Mouse (Mus musculus): ENCODE results near the gene Lypd6. TPM values are rescaled to one million over a fixed set of nuclear protein-coding genes. Genes with fewer than 3 reads are reported as not detected.

Gene Lypd6
- total and polyA plus RNA-seq, 3 experiments: not detected

- no peak overlapping the region for H3K27ac ChIP-seq (ENCODE audit: control insufficient read depth, low read depth, low read length)
- no peak for DNase-seq (ENCODE audit: low read depth, low spot score)
- no peaks in the 10 kb centered on the region for H3K36me3 ChIP-seq (ENCODE audit: control insufficient read depth in 1 of 2, insufficient read depth in 2 of 2, low read length in 2 of 2)
- no peaks in the 10 kb centered on the region for H3K4me1 ChIP-seq (ENCODE audit: control insufficient read depth in 1 of 2, insufficient read depth in 2 of 2, low read length in 2 of 2)
- TF ChIP-seq POLR2AphosphoS5 (IDR thresholded peaks at IDR 0.05; ENCODE audit: borderline replicate concordance, low read depth, low read length) (no peak), MXI1 (IDR thresholded peaks at IDR 0.05; ENCODE audit: low read depth, low read length) (no peak), USF2 (IDR thresholded peaks at IDR 0.05; ENCODE audit: borderline replicate concordance in 1 of 2, insufficient read depth in 1 of 2, low read depth in 1 of 2, low read length in 2 of 2) (no peak), RAD21 (IDR thresholded peaks at IDR 0.05; ENCODE audit: low read depth, low read length) (no peak), JUND (IDR thresholded peaks at IDR 0.05; ENCODE audit: low read depth, low read length) (no peak), ZKSCAN1 (IDR thresholded peaks at IDR 0.05; ENCODE audit: low read depth, low read length) (no peak), MEF2A (IDR thresholded peaks at IDR 0.05; ENCODE audit: extremely low read depth, insufficient replicate concordance, low read depth, low read length, poor library complexity, severe bottlenecking) (no peak), CHD1 (IDR thresholded peaks at IDR 0.05; ENCODE audit: low read depth, low read length) (no peak), BHLHE40 (IDR thresholded peaks at IDR 0.05; ENCODE audit: borderline replicate concordance, low read depth, low read length) (no peak), UBTF (IDR thresholded peaks at IDR 0.05; ENCODE audit: borderline replicate concordance, insufficient read depth, low read depth, low read length) (no peak), ZC3H11A (IDR thresholded peaks at IDR 0.05; ENCODE audit: low read depth, low read length) (no peak), MAX (IDR thresholded peaks at IDR 0.05; ENCODE audit: low read length) (no peak), TBP (IDR thresholded peaks at IDR 0.05; ENCODE audit: low read depth, low read length) (no peak), ZMIZ1 (IDR thresholded peaks at IDR 0.05; ENCODE audit: low read depth, low read length) (no peak), ELF1 (IDR thresholded peaks at IDR 0.05; ENCODE audit: low read depth, low read length) (no peak), RCOR1 (IDR thresholded peaks at IDR 0.05; ENCODE audit: low read depth, low read length) (no peak), KAT2A (conservative IDR thresholded peaks at IDR 0.05; ENCODE audit: low read depth, low read length) (no peak)
- H3K9ac ChIP-seq (ENCODE audit: control insufficient read depth, low read depth, low read length, poor library complexity, severe bottlenecking): no peak overlapping the region
- no peaks in the 10 kb centered on the region for H3K27me3 ChIP-seq (ENCODE audit: control insufficient read depth in 1 of 2, insufficient read depth in 2 of 2, low read length in 2 of 2)
- H3K4me3 ChIP-seq (ENCODE audit: control insufficient read depth in 1 of 2, insufficient read depth in 1 of 2, low read depth in 2 of 2, low read length in 2 of 2): no peak overlapping the region
- H3K79me2 ChIP-seq (ENCODE audit: control insufficient read depth, insufficient read depth, low read length, poor library complexity): no peaks in the 10 kb centered on the region
- no peaks in the 10 kb centered on the region for H3K9me3 ChIP-seq (replicated peaks; ENCODE audit: insufficient read depth, low read length)
Measured at GRCm38 (mm10) chr2:50025549-50025948, 40.7 kb upstream of the Lypd6 start.

- no peak for DNase-seq (ENCODE audit: low read depth, low spot score)
- Histone ChIP-seq H3K27me3 (ENCODE audit: control insufficient read depth in 1 of 2, insufficient read depth in 2 of 2, low read length in 2 of 2) (no peaks in the 10 kb centered on the region), H3K27ac (ENCODE audit: control insufficient read depth, low read depth, low read length) (no peak overlapping the region), H3K36me3 (ENCODE audit: control insufficient read depth in 1 of 2, insufficient read depth in 2 of 2, low read length in 2 of 2) (no peaks in the 10 kb centered on the region), H3K4me3 (ENCODE audit: control insufficient read depth in 1 of 2, insufficient read depth in 1 of 2, low read depth in 2 of 2, low read length in 2 of 2) (no peak overlapping the region), H3K9ac (ENCODE audit: control insufficient read depth, low read depth, low read length, poor library complexity, severe bottlenecking) (no peak overlapping the region), H3K4me1 (ENCODE audit: control insufficient read depth in 1 of 2, insufficient read depth in 2 of 2, low read length in 2 of 2) (no peaks in the 10 kb centered on the region), H3K9me3 (replicated peaks; ENCODE audit: insufficient read depth, low read length) (no peaks in the 10 kb centered on the region), H3K79me2 (ENCODE audit: control insufficient read depth, insufficient read depth, low read length, poor library complexity) (no peaks in the 10 kb centered on the region)
- TF ChIP-seq NRF1 (IDR thresholded peaks at IDR 0.05; ENCODE audit: insufficient read depth, low read depth, low read length, poor library complexity, severe bottlenecking) (no peak), TCF12 (IDR thresholded peaks at IDR 0.05; ENCODE audit: low read depth, low read length) (no peak), ZC3H11A (IDR thresholded peaks at IDR 0.05; ENCODE audit: low read depth, low read length) (no peak), MXI1 (IDR thresholded peaks at IDR 0.05; ENCODE audit: low read depth, low read length) (no peak), ELF1 (IDR thresholded peaks at IDR 0.05; ENCODE audit: low read depth, low read length) (no peak), TBP (IDR thresholded peaks at IDR 0.05; ENCODE audit: low read depth, low read length) (no peak), POLR2AphosphoS5 (IDR thresholded peaks at IDR 0.05; ENCODE audit: borderline replicate concordance, low read depth, low read length) (no peak), MEF2A (IDR thresholded peaks at IDR 0.05; ENCODE audit: extremely low read depth, insufficient replicate concordance, low read depth, low read length, poor library complexity, severe bottlenecking) (no peak), SIN3A (IDR thresholded peaks at IDR 0.05; ENCODE audit: low read length) (no peak), MAZ (IDR thresholded peaks at IDR 0.05; ENCODE audit: low read depth, low read length) (no peak), ZKSCAN1 (IDR thresholded peaks at IDR 0.05; ENCODE audit: low read depth, low read length) (no peak)
Measured at GRCm38 (mm10) chr2:50028930-50029329, 37.3 kb upstream of the Lypd6 start.
